Mouse (Mus musculus) brain, embryonic 14.5 days (tissue): ENCODE data around the gene Tspan4.

ENCODE experiments used
- CTCF ChIP-seq: fragments of 200-500 bp; IDR thresholded peaks from 2 replicates; pipeline ENCODE4 v1.5.1; 2012; ENCODE audit warnings: inconsistent platforms, mild to moderate bottlenecking, moderate library complexity, borderline replicate concordance; ENCODE audit not compliant: insufficient read depth, insufficient read length; ENCODE audit errors: extremely low read depth
- POLR2A ChIP-seq: fragments of 200-500 bp; IDR thresholded peaks from 2 replicates; pipeline ENCODE4 v1.6.1; 2012; ENCODE audit warnings: mild to moderate bottlenecking, inconsistent platforms, borderline replicate concordance; ENCODE audit not compliant: poor library complexity, insufficient read depth, insufficient read length, severe bottlenecking; ENCODE audit errors: extremely low read depth

GRCm38 (mm10) chr7:141458661-141459060 lies 16.4 kb upstream of the Tspan4 start:
- TF ChIP-seq CTCF: no peak
- TF ChIP-seq POLR2A: no peak
